Mouse (Mus musculus) liver, adult 2 months (tissue): ENCODE data around the gene 1700015G11Rik. TPM values are rescaled to one million over a fixed set of nuclear protein-coding genes. Genes with fewer than 3 reads are reported as not detected.
A peak's percentile ranks its signal among the peaks of the same experiment; 100 is the strongest.

Experiments used
- DNase-seq: peaks from one replicate; pipeline ENCODE4 v3.0.0-alpha.2; 2011; ENCODE audit warnings: low read depth, low spot score; ENCODE audit errors: extremely low read depth
- H3K27ac ChIP-seq: fragments of 200-500 bp; replicated peaks from 2 replicates; pipeline ENCODE4 v1.5.1; 2012; ENCODE audit warnings: low read depth, mild to moderate bottlenecking, control low read depth, inconsistent platforms, low read length; ENCODE audit not compliant: insufficient read depth
- H3K27me3 ChIP-seq: fragments of 200-500 bp; 2 replicates; pipeline ENCODE4 v1.6.1; 2012; ENCODE audit warnings: mild to moderate bottlenecking, moderate library complexity, low read length, inconsistent platforms; ENCODE audit not compliant: control insufficient read depth, insufficient read depth
- H3K36me3 ChIP-seq: fragments of 200-500 bp; 2 replicates; pipeline ENCODE4 v1.6.1; 2012; ENCODE audit warnings: low read length, inconsistent platforms; ENCODE audit not compliant: control insufficient read depth, insufficient read depth
- H3K4me1 ChIP-seq: fragments of 200-500 bp; 2 replicates; pipeline ENCODE4 v1.6.1; 2011; ENCODE audit warnings: low read length; ENCODE audit not compliant: control insufficient read depth, insufficient read depth
- H3K4me3 ChIP-seq: fragments of 200-500 bp; 2 replicates; pipeline ENCODE4 v1.5.1; 2011; ENCODE audit warnings: low read depth, mild to moderate bottlenecking, control low read depth, low read length, moderate library complexity; ENCODE audit not compliant: insufficient read depth
- H3K79me2 ChIP-seq: fragments of 200-500 bp; 2 replicates; pipeline ENCODE4 v1.6.1; 2012; ENCODE audit warnings: inconsistent platforms, mild to moderate bottlenecking, low read length, moderate library complexity; ENCODE audit not compliant: control insufficient read depth, insufficient read depth
- H3K9ac ChIP-seq: fragments of 200-500 bp; 2 replicates; pipeline ENCODE4 v1.6.1; 2012; ENCODE audit warnings: low read depth, mild to moderate bottlenecking, control low read depth, inconsistent platforms, low read length
- CTCF ChIP-seq: fragments of 200-500 bp; IDR thresholded peaks from 2 replicates; pipeline ENCODE4 v1.5.1; 2011; ENCODE audit warnings: low read depth, low read length, control low read depth
- POLR2A ChIP-seq: fragments of 200-500 bp; IDR thresholded peaks from 2 replicates; pipeline ENCODE4 v1.6.1; 2011; ENCODE audit warnings: low read length, control low read depth; ENCODE audit not compliant: insufficient read depth; ENCODE audit errors: extremely low read depth
- WGBS: fragments of 180-500 bp; shearing (Covaris S2); methylation state at CpG from one replicate; pipeline ENCODE4 v1.1.7; 2018; 5-methylcytosine and 5-hydroxymethylcytosine counted together
- polyA plus RNA-seq: library from polyadenylated mRNA; depleted of rRNA; stranded (reverse); fragments of >200 nt; gene quantifications from 2 replicates; pipeline ENCODE4 v1.2.3, GENCODE M21; 2012; rRNA removed
- total RNA-seq: library from RNA; depleted of rRNA; stranded (reverse); fragments of >200 nt; gene quantifications from 2 replicates; pipeline ENCODE4 v1.2.3, GENCODE M21; 2014; rRNA removed

Gene 1700015G11Rik
- total RNA-seq (not detected in 2 replicates), polyA plus RNA-seq (not detected in 2 replicates)

GRCm38 (mm10) chr7:52015628-52016027 lies at the start of gene 1700015G11Rik:
1700015G11Rik (minus strand) TSS chr7:52015728.
- Histone ChIP-seq H3K27me3 (no peaks in the 10 kb centered on the region), H3K36me3 (no peaks in the 10 kb centered on the region), H3K27ac (no peak within 1 kb of the TSS), H3K4me1 (no peaks in the 10 kb centered on the region), H3K4me3 (no peak within 1 kb of the TSS), H3K9ac (no peak within 1 kb of the TSS), H3K79me2 (no peaks in the 10 kb centered on the region)
- 81% methylated on average over 3 of the region's 3 CpGs for WGBS
- DNase-seq = no peak
- no peak for TF ChIP-seq POLR2A
- TF ChIP-seq CTCF = no peak

DNA sequence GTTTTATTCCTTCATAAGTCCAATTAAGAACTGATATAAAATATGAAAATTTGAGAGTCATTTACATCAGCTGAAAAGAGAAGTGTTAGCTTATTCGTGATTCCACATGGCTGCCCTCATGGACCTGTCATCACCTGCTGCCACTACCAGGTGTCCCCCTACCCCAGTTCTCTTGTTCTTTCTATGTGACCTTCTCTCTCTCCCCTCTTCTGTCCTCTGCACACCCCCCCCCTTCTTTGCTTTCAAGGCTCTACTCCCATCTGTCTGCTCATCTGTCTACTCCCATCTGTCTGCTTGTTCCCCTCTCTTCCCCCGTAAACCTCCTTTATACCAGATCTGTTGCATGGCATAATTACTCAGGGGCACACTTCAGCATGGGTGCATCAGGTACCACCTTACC lies 41.4 kb upstream of the 1700015G11Rik start:
- no peak for DNase-seq
- no peak overlapping the region for H3K4me3 ChIP-seq
- no peaks in the 10 kb centered on the region for H3K27me3 ChIP-seq
- no peaks in the 10 kb centered on the region for H3K36me3 ChIP-seq
- no peaks in the 10 kb centered on the region for H3K79me2 ChIP-seq
- 85% methylated on average over 2 of the region's 2 CpGs for WGBS
- H3K27ac ChIP-seq = no peak overlapping the region
- H3K4me1 ChIP-seq = peaks cover 6% of the 10 kb centered on the region; the same call in 1 of the 2 replicates
- H3K9ac ChIP-seq = no peak overlapping the region
- TF ChIP-seq POLR2A = no peak
- no peak for TF ChIP-seq CTCF

DNA sequence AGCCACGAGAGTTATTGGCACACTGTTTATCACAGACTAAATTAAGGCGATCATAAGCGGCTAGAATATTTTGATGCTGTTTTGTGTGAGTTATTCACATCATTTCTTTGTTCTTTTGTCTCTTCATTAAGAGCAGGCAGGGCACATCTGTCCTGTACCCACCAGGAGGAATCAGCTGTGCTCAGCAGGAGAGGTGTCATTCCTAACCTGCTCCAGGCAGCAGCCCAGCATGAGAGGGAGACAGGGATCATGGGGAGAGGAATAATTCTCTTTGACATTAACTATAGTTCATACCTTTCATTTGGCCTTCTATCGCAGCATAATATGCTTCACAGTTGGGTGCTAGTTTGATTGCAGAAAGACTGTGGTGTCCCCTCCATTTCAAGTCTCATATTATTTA lies 40.7 kb upstream of the 1700015G11Rik start:
- Histone ChIP-seq H3K9ac (no peak overlapping the region), H3K27ac (no peak overlapping the region), H3K4me3 (no peak overlapping the region), H3K79me2 (no peaks in the 10 kb centered on the region), H3K4me1 (peaks cover 6% of the 10 kb centered on the region; the same call in 1 of the 2 replicates), H3K27me3 (no peaks in the 10 kb centered on the region), H3K36me3 (no peaks in the 10 kb centered on the region)
- no peak for DNase-seq
- TF ChIP-seq CTCF = no peak
- TF ChIP-seq POLR2A = no peak
- WGBS = 34% methylated on average over 4 of the region's 4 CpGs

DNA sequence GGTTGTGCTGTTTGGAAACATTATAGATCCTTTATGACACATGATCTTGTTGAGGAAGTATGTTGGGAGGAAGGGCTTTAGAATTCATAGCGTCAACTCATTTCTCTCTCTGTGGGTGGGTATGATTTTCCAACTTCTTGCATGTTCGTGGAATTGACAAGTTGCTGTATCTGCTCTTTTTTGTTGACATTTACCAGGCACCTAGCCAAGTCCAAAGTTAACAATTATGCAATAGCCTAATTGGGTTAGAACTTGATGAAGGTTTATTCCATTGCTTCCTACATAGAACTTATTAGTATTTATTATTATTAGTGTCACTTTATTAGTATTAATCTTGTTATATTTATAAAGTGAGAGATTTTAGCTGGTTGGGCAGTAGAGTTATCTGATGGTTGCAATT lies 40.3 kb upstream of the 1700015G11Rik start:
- Histone ChIP-seq H3K36me3 (no peaks in the 10 kb centered on the region), H3K27ac (no peak overlapping the region), H3K4me3 (no peak overlapping the region), H3K9ac (no peak overlapping the region), H3K27me3 (no peaks in the 10 kb centered on the region), H3K79me2 (no peaks in the 10 kb centered on the region), H3K4me1 (peaks cover 6% of the 10 kb centered on the region; the same call in 1 of the 2 replicates)
- DNase-seq = peak; percentile 93
- 18% methylated on average over 2 of the region's 2 CpGs for WGBS
- TF ChIP-seq POLR2A (no peak), CTCF (no peak)

- Histone ChIP-seq H3K27ac (no peak overlapping the region), H3K4me1 (no peaks in the 10 kb centered on the region), H3K27me3 (no peaks in the 10 kb centered on the region), H3K36me3 (no peaks in the 10 kb centered on the region), H3K4me3 (no peak overlapping the region), H3K9ac (no peak overlapping the region), H3K79me2 (no peaks in the 10 kb centered on the region)
- TF ChIP-seq CTCF = no peak
- no peak for TF ChIP-seq POLR2A
- peak; percentile 37 for DNase-seq
- WGBS = 45% methylated on average over 8 of the region's 8 CpGs
Measured at GRCm38 (mm10) chr7:52037600-52038582, 22.4 kb upstream of the 1700015G11Rik start.
